Mouse (Mus musculus) right cerebral cortex, adult 2 months (tissue): ENCODE measurements at regions not wholly inside any gene's neighbourhood (a gene's known extent, or its start where the extent isn't known, plus 50 kb on each side); places are given as distances from the start of the nearest gene placed in this dataset.

Source experiments
- DNase-seq, 2 experiments: peaks; one replicate each; pipeline ENCODE4 v3.0.0; 2021 to 2022; ENCODE audit warnings: low spot score in 2 of 2

DNA sequence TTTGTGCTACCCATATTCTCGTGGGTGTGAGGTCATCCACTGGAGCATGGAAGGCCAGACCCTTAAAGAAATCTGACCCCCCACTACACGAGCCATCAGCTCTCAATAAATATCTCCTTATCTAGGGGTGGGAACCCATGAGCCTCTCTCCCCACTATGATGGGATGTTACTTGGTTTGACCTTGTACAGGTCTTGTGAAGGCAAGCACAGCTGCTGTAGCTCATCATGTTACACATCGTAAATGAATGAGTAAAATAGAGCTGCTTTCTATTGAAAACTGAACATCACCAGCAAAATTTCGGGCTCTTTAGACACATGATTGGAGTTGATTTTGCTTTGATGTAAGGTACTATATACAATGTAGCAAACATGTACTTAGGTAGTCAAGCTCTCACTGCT is 414.8 kb upstream of the Frg1 start:
- DNase-seq: no peak

DNA sequence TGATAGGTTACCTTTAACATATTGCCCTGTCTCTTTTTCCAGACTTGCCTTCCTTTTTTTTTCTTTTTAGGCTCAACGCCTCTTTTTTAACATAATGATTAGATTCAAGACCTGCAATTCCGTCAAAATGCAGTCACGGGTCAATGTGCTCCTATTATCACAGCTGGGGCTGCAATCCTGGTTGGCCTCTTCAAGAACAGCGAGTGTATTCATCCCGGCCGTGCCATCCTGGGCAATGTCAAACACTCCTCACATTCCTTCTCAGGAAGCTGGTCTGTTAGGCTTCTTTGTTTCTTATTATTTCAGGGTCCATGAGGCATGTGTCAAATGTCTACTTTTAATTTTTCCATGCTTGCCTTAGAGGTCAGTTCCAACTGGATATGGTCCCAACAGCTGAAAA is 413.5 kb upstream of the Frg1 start:
- DNase-seq: no peak

DNA sequence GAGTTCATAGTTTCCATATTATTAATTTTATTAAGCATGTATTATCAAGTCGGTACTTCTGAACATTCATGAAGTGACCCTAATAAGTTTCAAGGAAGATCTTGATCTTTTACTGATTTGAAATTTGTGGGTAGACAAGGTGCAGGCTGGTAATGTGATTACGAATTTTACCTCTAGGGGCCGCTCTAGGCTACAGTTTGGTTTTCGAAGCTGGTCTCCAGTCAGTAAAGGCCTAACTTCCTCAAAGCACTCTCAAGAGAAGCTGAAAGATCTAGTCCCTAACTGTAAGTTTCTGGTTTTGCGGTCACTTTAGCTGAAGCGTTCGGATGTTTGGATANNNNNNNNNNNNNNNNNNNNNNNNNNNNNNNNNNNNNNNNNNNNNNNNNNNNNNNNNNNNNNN is 408.1 kb upstream of the Frg1 start:
- DNase-seq: peak; percentile 77 to 82

DNA sequence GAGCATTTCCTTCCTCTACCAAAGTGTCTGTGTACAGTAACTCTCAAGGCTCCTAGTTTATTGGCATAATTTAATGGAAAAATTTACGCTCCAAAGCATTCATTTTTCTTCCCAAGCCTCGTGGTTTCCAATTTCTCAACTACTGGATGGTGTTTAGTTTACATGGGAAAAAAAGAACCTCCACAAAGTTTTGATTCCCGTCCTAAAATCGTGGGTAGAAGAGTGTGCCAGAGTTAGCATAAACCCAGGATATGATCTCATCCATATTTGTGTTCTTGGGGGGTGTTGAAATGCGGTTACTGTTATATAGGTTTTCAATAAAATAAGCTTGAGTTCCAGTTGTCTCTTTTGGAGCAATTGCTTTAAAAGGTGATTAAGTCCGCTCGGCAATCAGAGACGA is 406.2 kb upstream of the Frg1 start:
- no peak for DNase-seq

DNA sequence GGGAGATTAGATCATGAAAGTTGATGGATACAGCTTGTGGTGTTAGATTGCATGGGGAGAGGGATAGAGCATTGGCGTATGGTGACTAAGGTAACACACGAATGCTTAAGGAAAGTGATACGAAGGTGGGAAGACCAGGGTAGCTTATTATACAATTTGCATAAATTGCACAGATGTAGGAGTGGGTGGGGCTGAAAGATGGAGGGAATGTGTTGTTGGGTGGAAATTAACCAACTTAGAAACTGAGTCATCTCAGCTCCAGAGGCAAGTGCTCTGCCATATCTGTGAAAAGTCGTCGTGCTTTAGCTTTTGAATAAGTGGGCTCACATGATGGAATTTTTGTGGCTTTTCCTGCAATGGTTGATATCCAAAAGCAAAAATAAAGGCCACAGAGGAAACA is 404.8 kb upstream of the Frg1 start:
- DNase-seq: no peak

DNA sequence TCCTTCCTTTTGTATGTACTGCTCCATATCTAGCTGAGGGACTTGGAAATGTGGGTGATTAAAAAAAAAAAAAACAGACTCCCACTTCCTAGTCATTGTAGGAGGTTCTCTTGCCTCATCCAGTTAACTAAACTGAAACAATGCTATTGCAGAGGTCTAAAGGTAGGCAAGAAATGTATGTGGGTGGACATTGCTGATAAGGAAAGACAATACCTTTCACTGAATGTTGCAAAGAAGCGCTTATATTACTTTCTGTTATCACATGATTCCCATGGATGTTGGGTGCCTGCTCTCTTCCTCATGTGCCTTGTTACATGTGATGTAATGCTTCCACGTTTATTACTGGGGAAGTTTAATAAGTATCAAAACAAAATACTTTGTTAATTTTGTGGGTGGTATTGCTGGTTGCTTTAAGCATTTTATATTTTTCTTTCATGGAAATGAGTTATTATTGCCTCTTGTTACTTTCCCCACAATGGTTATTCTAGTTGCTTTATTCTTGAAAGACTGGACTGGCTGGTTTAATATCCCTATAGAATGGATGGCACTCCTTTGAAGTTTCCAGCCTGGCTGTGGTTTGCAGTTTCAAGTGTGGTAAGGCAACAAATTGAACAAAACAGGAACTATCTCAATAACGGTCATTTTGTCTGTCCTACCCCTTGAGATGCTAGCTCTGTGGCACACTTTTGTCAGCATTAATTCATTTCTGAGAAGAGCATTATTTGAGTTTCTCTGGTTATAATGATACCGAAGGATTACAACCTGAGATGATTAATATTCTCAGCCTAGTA is 403.9 kb upstream of the Frg1 start:
- DNase-seq: no peak

DNA sequence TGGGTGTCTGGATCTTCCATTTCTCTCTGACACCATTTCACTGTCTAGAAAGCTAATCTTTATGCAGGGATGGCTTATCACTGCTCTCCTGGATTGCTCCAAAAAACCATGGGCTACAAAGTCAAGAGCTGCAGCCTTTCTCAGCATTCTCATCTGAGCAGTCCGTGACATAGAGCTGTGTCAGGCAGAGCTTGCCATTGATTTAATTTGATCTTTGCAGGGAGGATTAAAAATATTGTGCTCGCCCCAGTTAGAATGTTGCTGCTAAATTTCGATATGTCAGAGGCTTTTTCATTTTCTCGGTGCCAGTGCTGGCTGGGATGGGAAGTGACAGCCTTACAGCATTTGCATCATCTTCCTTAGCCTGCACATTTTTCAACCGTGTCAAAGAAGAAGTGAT is 401.7 kb upstream of the Frg1 start:
- no peak for DNase-seq

DNA sequence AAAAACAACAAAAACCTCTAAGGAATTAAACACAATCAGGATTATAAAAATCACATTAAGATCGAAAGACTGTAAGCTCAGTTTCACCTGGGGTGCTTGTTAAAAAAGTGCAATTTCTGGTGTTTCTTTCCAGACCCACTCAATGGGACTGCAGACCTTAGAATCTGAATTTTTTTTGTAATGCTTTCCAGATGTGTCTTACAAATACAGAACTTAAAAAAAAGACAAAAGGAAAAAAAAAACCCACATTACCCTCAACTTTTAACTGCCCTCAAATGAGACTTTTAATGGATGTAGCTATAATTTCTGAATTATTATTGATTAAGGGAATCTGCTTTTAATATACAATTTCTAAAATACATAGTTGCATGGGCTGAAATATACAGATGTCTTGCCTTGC is 401.2 kb upstream of the Frg1 start:
- no peak for DNase-seq

DNA sequence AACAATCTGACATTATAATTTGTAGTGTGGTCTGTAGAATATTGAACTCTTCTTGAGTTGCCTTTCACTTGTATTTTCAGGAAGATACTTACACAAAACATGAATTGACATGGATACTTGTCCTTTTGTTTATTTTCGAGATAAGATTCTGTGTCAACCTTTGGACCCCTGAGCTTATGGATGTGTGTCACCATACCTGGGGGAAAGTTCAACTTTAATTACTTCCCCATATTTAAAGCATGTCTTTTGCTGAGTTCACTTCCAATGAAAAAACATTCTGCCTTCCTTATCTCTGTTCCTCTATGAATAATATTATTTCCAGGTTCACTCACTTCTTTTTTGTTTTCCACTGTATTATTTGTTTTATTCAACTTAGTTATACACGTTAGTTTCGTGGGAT is 398.4 kb upstream of the Frg1 start:
- DNase-seq: no peak

DNA sequence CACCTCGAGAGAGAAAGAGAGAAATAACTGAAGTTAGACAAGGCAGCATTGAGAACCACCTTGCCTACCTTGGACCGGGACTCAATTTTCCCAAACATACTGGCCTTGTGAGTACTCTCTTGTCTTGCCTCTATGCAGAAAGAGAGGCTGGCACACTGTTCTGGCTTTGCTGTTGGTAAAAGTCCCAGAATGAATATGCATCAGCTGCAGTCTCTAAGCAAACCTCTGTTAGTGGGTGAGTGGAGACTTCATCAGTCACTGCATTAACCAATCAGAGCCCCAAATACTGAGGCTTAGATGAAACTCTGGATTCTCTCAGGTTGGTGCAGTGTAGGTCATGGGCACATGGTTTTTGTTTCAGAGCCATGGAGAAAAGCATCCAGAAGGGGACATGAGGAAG is 378.8 kb upstream of the Frg1 start:
- no peak for DNase-seq

DNA sequence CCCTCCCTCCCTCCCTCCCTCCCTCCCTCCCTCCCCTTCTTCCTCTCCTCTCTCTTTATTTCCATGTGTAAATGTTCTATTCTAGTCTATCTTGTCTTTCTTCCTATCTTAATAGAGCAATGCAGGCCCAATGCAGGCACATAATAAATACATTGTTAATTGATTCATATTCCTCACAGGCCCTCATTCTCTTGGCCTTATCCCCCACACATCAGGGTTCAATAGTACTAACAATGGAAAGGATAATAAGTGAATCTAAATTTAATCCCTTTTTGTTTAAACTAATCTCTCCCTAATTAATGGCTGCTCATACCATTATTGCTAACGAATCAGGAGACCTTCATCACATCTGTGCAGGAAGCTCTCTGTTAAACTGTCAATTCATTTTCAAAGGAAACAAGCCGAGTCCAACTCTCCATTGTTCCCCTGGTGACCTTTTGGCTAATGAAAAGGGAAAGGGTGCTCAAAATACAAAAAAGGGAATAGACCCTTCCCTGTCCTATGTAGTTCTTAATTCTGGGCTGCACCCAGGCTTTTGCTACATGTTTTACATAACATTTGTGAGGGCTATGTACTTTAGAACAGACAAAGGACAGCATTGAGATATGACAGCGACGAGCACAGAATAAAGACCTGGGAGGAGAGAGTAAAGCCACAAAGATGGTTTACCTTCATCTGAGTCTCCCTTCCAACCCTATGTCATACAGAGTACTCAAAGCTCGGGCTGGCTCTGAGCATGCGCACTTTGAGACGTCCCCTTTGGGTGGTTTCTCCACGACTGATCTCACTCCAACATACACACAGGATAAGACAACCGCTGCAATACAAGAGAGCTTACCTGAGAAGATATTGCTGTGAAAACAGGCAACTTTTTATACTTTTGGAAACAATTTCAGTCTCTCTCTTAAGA is 370.3 kb upstream of the Frg1 start:
- DNase-seq: no peak

DNA sequence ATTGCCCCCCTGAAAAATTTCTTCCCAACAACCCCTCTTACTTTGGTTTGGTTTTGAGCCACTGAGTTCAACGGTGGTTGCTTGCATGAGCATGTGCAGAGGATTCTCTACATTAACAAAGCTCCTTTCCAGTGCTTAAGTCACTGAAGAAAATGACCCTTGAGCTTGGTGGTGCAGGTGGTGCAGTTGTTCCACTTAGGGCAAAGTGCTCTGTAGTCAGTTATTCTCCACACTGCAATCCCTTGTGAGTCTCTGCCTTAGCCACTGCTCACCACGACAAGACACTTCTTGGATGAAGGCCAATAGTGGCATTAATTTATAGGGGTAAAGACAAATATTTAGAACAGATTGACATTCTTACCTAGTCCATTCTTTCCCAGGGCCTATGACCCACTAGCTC is 369.1 kb upstream of the Frg1 start:
- no peak for DNase-seq

DNA sequence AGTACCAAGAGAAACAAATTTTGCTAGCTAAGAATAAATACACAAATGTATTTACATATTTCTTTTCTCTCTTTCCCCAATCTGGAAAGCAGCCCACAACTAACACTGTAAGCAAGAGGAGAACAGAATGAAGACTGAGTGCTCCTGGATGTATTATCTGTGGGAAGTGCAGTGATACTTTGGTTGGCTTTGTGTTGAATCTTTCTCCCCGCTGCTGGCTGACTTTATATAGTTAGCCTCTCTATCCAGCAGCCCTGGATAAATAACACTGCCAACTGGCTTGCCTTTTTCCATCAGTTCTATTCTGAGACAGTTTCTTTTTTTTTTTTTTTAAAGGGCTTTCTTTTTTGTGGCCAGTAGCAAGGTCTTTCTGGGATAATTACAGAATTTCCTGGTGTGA is 366.0 kb upstream of the Frg1 start:
- no peak for DNase-seq

DNA sequence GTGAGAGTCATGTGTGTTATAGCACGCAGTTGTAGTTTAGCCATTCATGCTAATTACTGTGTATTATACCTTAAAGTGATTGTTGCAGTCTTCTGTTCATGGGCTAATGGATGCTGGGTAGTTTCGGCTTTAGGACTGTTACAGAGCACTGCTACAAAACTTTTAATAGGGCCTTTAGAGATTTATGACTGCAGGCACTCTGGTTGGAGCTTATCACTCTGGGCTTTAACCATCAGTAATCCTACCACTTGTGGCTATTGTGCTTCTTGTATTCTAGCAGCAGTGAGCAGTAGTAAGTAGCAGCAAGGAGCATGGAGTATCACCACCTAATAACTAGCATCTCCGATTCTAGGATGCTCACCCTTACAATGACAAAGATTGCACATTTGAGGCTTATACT is 362.6 kb upstream of the Frg1 start:
- DNase-seq: no peak

DNA sequence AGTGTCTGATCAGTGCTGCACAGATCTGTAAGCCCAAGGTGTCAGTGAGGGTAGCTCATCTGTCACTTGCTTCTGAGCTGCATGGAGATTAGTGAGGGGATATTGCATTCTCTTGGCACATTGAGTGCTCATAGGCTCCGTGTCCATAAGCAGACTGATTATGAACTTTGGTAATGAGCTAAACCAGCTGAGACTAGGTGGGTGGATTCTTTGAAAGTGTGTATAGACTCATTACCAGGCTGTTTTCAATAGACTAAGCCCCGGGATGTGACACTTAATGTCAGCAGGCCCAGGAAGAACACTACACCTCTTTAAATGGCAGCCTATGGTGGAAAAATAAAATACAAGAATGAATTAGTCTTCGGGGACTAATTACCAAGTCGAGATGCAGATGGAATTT is 354.9 kb upstream of the Frg1 start:
- no peak for DNase-seq

DNA sequence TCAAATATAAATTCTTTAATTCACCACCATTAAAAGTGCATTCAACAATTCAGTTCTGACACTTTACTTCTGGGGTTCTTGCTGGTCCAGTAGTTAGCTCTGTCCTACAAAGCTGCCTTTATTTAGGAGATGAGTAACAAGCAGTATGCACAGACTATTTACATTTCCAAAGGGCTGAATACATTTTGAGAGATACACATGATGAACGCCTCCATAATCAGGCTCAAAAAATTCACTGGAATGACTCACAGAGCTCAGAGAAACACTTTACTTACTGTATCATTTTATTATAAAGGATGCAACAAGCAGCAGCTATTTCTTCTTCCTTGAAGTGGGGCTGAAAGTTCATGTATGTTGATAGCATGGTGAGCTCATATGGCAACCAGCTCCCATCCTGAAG is 336.6 kb upstream of the Frg1 start:
- peak; percentile 13 to 25 for DNase-seq

DNA sequence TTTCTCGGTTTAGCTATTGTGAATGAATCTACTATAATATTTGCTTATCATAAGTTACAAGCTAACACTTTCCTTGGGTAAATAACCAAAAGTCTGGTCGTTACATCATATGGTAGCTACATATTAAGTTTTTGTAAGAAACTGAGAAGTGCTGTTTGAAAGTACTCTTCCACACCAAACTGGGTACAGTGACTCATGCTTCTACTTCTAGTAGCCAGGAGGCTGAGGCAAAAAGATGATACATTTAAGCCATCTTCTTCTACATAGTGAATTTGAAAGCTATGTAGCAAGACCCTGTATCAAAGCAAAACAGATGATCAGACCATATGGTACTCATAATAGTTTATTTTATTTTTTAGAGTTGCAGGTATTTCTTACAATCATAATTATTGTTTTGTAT is 335.8 kb upstream of the Frg1 start:
- DNase-seq: no peak

DNA sequence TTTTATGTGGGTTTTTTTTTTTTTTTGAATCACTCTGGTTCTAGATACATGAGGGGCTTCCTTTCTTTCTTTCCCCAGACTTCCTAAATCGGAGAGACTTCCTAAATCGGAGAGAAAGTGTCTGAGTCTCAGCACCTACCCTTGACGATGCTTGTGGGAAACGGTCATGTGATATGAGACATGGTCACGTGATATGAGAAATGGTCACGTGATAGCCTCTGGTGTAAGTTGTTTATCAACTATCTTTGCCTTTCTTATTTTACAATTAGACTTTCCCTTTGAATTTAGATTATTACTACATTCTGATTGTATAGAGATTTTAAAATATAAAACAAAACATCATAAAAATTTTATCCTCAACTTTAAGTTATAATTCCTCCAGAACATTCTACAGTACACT is 330.1 kb upstream of the Frg1 start:
- no peak for DNase-seq

DNA sequence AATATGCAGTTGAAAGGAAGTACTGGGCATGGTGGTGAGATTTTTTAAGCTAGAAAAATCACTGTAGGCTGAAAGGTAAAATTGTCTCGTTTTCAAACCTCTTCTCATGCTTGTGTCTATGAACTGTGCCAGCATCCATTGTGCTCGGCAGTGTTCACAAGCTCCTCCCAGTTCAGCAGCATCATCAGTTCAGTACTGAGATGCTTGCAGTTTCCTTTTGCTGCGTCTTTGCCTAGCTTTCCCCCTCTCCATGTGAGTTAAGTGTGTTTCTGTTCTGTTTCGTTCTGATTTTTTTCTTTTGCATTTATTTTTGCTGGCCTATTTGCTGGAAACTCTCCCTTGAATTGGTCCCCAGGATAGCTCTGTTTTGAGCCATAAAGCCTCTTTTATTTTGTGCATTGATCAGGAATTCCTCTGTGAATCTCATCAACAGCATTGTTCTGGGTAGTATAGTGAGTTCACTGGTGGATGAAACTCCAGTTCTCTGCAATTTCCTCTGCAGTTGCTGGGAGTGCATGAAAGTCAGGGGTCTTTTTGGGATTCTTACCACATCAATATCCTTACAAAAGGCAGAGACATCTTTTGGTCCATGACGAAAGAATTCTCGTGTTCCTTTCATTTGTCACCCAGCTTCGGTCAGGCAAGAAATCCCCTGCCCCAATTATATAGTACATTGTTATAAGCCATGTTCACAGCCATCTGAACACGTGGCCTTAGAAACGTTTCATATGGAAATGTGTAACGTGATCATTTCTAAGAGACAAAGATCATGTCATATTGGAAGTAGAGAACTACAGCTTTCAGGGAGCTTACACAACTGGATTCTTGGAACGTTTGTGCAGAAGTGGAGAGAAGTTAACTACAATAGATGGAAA is 326.2 kb upstream of the Frg1 start:
- no peak for DNase-seq

DNA sequence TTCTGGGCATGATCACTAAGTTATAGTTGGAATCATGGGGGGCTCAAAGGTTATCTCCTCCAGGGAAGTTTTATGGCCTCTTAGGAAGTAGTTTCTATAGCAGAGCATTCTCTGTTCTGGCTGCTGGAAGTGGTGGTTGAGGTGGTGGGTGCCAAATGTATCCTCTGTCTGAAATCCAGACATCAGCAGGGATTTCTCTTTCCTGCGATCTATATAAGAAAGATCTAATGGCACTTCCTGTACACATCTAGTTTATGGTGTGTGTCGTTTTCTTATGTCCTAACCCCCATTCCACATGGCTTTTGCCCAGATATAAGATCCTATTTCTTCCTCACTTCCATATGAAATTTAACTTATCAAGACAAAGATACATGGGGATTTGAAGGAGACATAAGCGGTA is 300.1 kb upstream of the Frg1 start:
- DNase-seq: no peak

DNA sequence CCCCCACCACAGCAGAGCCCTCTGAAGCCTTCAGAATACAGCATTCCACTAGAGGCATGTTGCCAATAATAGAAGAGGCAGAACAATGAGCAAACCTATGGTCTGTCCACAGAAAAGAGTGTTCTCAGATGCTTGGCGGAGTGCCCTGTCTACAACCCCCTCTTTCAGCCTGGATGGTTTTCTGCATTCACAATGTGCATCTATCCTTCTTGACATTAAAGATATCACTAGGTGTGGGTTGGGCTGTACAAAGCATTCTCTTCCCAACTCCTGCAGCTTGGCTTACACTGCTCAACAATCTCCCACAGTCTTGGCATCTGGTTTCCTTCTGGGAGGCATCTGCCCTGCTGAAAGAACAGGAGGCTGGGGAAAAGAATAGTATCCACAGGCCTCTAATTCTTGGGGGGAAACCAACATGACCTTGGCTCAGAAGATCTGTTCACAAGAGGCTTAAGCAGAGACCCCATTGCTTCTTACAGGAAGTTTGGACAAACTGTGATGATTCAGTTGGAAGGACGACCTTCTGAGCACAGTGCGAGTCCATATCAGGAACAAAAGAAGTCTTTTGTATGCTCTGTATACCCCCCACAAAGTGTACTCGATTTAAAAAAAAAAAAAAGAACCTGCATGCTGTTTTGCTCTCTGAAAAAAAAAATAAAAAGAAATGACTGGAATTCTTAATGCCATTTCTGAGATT is 296.9 kb upstream of the Frg1 start:
- DNase-seq: peak; percentile 70 to 77
